Mouse (Mus musculus) heart, postnatal 0 days (tissue): ENCODE results near the gene Lrrc1.

Experiments used
- CTCF ChIP-seq: IDR thresholded peaks from 2 replicates; pipeline ENCODE4 v1.5.1; 2016; ENCODE audit warnings: antibody characterized with exemption, control low read depth, low read depth
- EP300 ChIP-seq: IDR thresholded peaks from 2 replicates; pipeline ENCODE4 v1.6.1; 2016; ENCODE audit warnings: antibody characterized with exemption, low read depth

- TF ChIP-seq CTCF (no peak), EP300 (no peak)
These were observed 42.5 kb downstream of the Lrrc1 start for GRCm38 (mm10) chr9:77502171-77502547.
